Mouse (Mus musculus) lung, embryonic 15.5 days (tissue): ENCODE measurements around the gene Zcchc4. TPM values are rescaled to one million over a fixed set of nuclear protein-coding genes. Genes with fewer than 3 reads are reported as not detected.

ENCODE experiments used
- ATAC-seq: fragments of 200-750 bp; cut with Nextera tagmentation; 2 replicates; pipeline ENCODE4 v1.8.0; 2017; ENCODE audit warnings: moderate number of reproducible peaks, borderline replicate concordance; ENCODE audit not compliant: low FRiP score, low TSS enrichment; ENCODE audit errors: extremely low read depth
- H3K27ac ChIP-seq: fragments of 300-500 bp; sonication (generic); 2 replicates; pipeline ENCODE4 v1.5.1; 2015; ENCODE audit warnings: moderate library complexity, mild to moderate bottlenecking, inconsistent platforms
- H3K27me3 ChIP-seq: fragments of 300-500 bp; sonication (generic); 2 replicates; pipeline ENCODE4 v1.6.1; 2015; ENCODE audit warnings: inconsistent platforms
- H3K36me3 ChIP-seq: fragments of 300-500 bp; sonication (generic); 2 replicates; pipeline ENCODE4 v1.6.1; 2015; ENCODE audit warnings: inconsistent platforms
- H3K4me1 ChIP-seq: fragments of 300-500 bp; sonication (generic); 2 replicates; pipeline ENCODE4 v1.6.1; 2015; ENCODE audit warnings: inconsistent platforms
- H3K4me2 ChIP-seq: fragments of 300-500 bp; sonication (generic); 2 replicates; pipeline ENCODE4 v1.6.1; 2015; ENCODE audit warnings: inconsistent platforms, mild to moderate bottlenecking, moderate library complexity
- H3K4me3 ChIP-seq: fragments of 300-500 bp; sonication (generic); 2 replicates; pipeline ENCODE4 v1.5.1; 2015; ENCODE audit warnings: mild to moderate bottlenecking, inconsistent platforms
- H3K9ac ChIP-seq: fragments of 300-500 bp; sonication (generic); 2 replicates; pipeline ENCODE4 v1.6.1; 2015; ENCODE audit warnings: inconsistent platforms
- H3K9me3 ChIP-seq: fragments of 300-500 bp; sonication (generic); 2 replicates; pipeline ENCODE4 v1.6.1; 2016; ENCODE audit warnings: inconsistent platforms
- WGBS: fragments of 180-500 bp; shearing (Covaris S2); methylation state at CpG from one replicate; pipeline ENCODE4 v1.1.7; 2015; 5-methylcytosine and 5-hydroxymethylcytosine counted together
- polyA plus RNA-seq: library from polyadenylated mRNA; unstranded; fragments of >200 nt; fragmentation: Nextera tagmentation; extraction: Ambion mirVana; gene quantifications from 2 replicates; pipeline ENCODE4 v1.2.1, GENCODE M21; 2015

The Zcchc4 gene
- polyA plus RNA-seq, 1 experiment from 2014 or later = 15.3 TPM

DNA sequence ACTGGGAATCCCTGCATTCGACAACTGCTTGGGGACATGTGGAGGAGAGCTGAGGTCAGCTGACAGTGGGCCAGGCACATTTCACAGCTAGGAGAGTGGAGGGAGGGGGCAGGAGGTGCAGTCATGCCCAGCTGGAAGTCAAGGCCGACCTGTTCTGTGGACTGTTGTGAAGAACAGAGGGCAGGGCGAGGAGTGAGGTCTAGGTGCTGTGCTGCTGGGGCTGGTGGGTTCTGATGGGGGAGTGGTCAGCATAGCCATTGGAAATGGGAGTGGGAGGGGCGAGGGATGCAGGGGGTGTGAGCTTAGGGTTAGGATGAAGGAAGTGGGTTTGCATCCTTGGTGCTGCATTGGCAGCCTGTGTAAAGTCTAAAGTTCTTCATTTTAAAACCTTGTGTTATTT lies 30.6 kb downstream of the Zcchc4 start:
- no peak overlapping the region for H3K9ac ChIP-seq
- 68% methylated on average over 4 of the region's 4 CpGs for WGBS
- H3K27ac ChIP-seq = no peak overlapping the region
- peaks cover 14% of the 10 kb centered on the region; the same call in 1 of the 2 replicates for H3K36me3 ChIP-seq
- no peak overlapping the region for H3K4me2 ChIP-seq
- no peak for ATAC-seq
- H3K27me3 ChIP-seq = no peaks in the 10 kb centered on the region
- H3K4me3 ChIP-seq = no peak overlapping the region
- H3K9me3 ChIP-seq = no peaks in the 10 kb centered on the region
- no peaks in the 10 kb centered on the region for H3K4me1 ChIP-seq

GRCm38 (mm10) chr5:52806349-52806748 lies 31.1 kb downstream of the Zcchc4 start:
- Histone ChIP-seq H3K4me2 (no peak overlapping the region), H3K36me3 (peaks cover 14% of the 10 kb centered on the region; the same call in 1 of the 2 replicates), H3K9me3 (no peaks in the 10 kb centered on the region), H3K27me3 (no peaks in the 10 kb centered on the region), H3K4me1 (no peaks in the 10 kb centered on the region), H3K4me3 (no peak overlapping the region), H3K27ac (no peak overlapping the region), H3K9ac (no peak overlapping the region)
- no peak for ATAC-seq
- 69% methylated on average over 8 of the region's 8 CpGs for WGBS

DNA sequence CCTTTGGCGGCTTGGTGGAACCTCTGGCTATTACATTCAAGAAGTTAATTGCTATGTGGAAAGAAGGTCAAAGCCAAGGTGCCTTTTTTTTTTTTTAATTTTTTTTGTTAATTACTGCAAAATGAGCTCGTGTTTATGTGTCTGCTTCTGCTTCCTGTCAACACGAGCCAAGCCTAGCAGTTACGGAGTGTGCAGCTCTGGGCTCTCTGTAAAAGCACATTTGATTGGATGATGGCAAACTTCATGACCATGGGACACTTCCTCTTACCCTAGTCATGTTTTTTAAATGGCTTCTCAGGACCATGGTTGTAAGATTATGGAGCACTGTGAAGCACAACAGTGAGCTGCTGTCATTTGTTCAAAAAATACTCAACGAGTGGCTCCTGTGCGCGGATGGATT lies 31.8 kb downstream of the Zcchc4 start:
- 86% methylated on average over 7 of the region's 7 CpGs for WGBS

DNA sequence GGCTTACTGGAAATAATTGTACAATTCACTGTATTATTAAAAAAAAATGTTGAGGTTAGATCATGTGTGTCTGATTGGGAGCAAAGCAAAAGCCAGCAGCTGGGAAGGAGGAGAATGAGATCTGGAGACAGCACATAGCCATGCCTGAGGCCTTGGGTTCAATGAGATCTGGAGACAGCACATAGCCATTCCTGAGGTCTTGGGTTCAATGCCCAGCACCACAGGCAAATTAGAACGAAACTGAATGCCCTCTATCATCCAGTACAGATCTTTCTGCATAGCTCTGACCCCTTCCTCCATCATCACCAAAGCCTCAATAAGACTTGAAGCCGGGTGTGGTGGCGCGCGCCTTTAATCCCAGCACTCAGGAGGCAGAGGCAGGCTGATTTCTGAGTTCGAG lies 35.2 kb downstream of the Zcchc4 start:
- Histone ChIP-seq H3K4me3 (no peak overlapping the region), H3K9me3 (no peaks in the 10 kb centered on the region), H3K9ac (no peak overlapping the region), H3K4me2 (no peak overlapping the region), H3K27me3 (no peaks in the 10 kb centered on the region), H3K27ac (no peak overlapping the region), H3K36me3 (peaks cover 9% of the 10 kb centered on the region), H3K4me1 (no peaks in the 10 kb centered on the region)
- ATAC-seq = no peak
- 92% methylated on average over 6 of the region's 6 CpGs for WGBS

More for the DNA sequence above, 31.8 kb downstream of the Zcchc4 start:
- Histone ChIP-seq H3K27me3 (no peaks in the 10 kb centered on the region), H3K9me3 (no peaks in the 10 kb centered on the region), H3K4me2 (no peak overlapping the region), H3K4me3 (no peak overlapping the region), H3K4me1 (no peaks in the 10 kb centered on the region), H3K27ac (no peak overlapping the region), H3K9ac (no peak overlapping the region), H3K36me3 (peaks cover 14% of the 10 kb centered on the region; the same call in 1 of the 2 replicates)
- ATAC-seq = no peak

DNA sequence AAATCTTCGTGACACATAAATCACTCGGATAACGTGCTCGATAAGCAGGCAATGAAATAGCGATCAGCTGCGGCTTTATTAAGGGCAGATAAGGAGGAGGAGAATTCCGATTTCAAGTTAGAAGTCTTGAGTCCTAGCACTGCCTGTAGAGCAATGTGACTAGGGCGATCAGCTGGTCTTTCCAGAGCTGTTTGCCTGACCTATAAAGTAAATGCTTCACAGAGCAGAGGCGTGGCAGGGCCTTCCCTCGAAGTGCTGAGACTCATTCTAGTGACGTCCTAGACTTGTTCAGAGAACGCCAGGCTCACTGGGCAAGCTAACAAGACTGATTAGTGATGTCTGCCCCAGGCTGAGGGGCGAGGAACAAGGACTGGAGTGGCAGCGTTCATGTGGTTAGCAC lies 35.8 kb downstream of the Zcchc4 start:
- Histone ChIP-seq H3K4me3 (no peak overlapping the region), H3K27me3 (no peaks in the 10 kb centered on the region), H3K36me3 (peaks cover 9% of the 10 kb centered on the region), H3K4me1 (no peaks in the 10 kb centered on the region), H3K4me2 (no peak overlapping the region), H3K27ac (no peak overlapping the region), H3K9me3 (no peaks in the 10 kb centered on the region), H3K9ac (no peak overlapping the region)
- ATAC-seq = no peak
- WGBS = 85% methylated on average over 14 of the region's 14 CpGs

DNA sequence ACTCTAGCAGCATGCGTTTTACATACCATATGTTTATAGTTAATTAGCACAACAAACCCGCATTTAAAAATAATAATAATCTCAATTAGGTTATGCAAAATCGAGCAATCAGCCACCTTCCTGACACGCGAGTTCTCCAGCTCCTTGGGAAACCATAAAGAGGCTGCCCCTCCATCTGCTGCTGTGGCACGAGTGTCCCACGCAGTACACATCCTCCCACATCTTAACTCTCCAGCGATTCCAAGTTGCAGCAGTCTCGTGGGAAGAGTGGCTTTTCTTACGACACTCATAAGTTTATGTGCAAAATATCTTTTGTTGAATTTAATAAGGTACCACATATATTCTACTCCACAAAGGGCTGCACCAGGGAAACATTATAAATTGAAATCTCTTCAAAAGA lies 37.2 kb downstream of the Zcchc4 start:
- H3K4me2 ChIP-seq = no peak overlapping the region
- no peaks in the 10 kb centered on the region for H3K9me3 ChIP-seq
- H3K4me1 ChIP-seq = no peaks in the 10 kb centered on the region
- H3K27ac ChIP-seq = no peak overlapping the region
- no peaks in the 10 kb centered on the region for H3K27me3 ChIP-seq
- no peak for ATAC-seq
- H3K4me3 ChIP-seq = no peak overlapping the region
- 90% methylated on average over 10 of the region's 10 CpGs for WGBS
- H3K9ac ChIP-seq = no peak overlapping the region
- peaks cover 9% of the 10 kb centered on the region for H3K36me3 ChIP-seq

DNA sequence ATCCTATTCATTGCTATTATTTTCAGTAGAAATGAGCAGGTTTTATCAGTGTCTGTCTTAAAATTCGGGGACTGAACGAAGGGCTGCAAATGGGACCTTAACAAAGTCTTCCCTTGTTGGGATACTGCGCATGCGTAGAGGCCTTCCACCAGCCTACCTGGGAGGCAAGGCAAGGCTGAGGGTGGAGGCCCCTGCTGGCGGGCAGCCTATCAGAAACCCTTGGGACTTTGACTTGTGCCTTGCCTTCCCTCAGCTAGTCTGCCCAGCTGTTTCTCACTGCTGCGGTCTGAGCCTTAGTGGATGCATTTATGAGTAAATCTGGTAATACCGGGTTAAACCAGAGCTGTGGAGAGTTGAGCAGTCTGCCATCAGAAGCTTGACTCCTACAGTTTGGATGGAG lies 38.1 kb downstream of the Zcchc4 start:
- Histone ChIP-seq H3K9me3 (no peaks in the 10 kb centered on the region), H3K36me3 (peaks cover 9% of the 10 kb centered on the region), H3K4me2 (no peak overlapping the region), H3K27ac (no peak overlapping the region), H3K4me1 (no peaks in the 10 kb centered on the region), H3K27me3 (no peaks in the 10 kb centered on the region), H3K4me3 (no peak overlapping the region), H3K9ac (no peak overlapping the region)
- ATAC-seq = no peak
- 93% methylated on average over 7 of the region's 7 CpGs for WGBS

DNA sequence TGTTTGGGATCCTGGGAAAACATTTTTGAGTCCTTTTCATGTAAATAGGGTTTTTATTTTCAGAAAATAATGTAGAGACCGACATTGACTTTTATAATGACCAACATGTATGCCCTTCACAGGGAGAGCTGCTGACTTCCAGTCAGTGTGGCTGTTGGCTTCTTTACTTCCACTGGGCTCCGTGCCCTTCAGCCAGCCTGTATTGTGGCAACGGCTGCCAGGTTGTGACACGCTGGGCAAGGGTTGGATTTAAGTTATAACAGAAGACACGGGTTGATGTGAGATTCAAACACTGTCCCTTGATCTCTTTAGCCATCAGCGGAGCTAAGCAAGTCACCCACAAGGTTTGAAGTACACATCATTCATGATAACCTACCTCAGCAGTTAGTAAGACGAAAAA lies 43.5 kb downstream of the Zcchc4 start:
- peaks cover 5% of the 10 kb centered on the region; the same call in 1 of the 2 replicates for H3K36me3 ChIP-seq
- no peaks in the 10 kb centered on the region for H3K27me3 ChIP-seq
- H3K4me2 ChIP-seq = no peak overlapping the region
- no peak overlapping the region for H3K9ac ChIP-seq
- no peaks in the 10 kb centered on the region for H3K4me1 ChIP-seq
- WGBS = 89% methylated on average over 7 of the region's 7 CpGs
- H3K4me3 ChIP-seq = no peak overlapping the region
- no peaks in the 10 kb centered on the region for H3K9me3 ChIP-seq
- ATAC-seq = no peak
- H3K27ac ChIP-seq = no peak overlapping the region

- no peak for ATAC-seq
- Histone ChIP-seq H3K9ac (no peak overlapping the region), H3K36me3 (peaks cover 12% of the 10 kb centered on the region; the same call in 1 of the 2 replicates), H3K9me3 (no peaks in the 10 kb centered on the region), H3K4me2 (no peak overlapping the region), H3K4me1 (no peaks in the 10 kb centered on the region), H3K27ac (no peak overlapping the region), H3K4me3 (no peak overlapping the region), H3K27me3 (no peaks in the 10 kb centered on the region)
- WGBS = 19% methylated on average over 3 of the region's 3 CpGs
Observed at GRCm38 (mm10) chr5:52821691-52822090, 46.5 kb downstream of the Zcchc4 start.

- Histone ChIP-seq H3K36me3 (peaks cover 10% of the 10 kb centered on the region; the same call in 1 of the 2 replicates), H3K4me1 (peaks cover 3% of the 10 kb centered on the region), H3K27ac (no peak overlapping the region), H3K4me3 (no peak overlapping the region), H3K9ac (no peak overlapping the region), H3K4me2 (no peak overlapping the region), H3K27me3 (no peaks in the 10 kb centered on the region), H3K9me3 (no peaks in the 10 kb centered on the region)
- 57% methylated on average over 4 of the region's 4 CpGs for WGBS
- no peak for ATAC-seq
Observed at GRCm38 (mm10) chr5:52827923-52828322, 52.7 kb downstream of the Zcchc4 start.

DNA sequence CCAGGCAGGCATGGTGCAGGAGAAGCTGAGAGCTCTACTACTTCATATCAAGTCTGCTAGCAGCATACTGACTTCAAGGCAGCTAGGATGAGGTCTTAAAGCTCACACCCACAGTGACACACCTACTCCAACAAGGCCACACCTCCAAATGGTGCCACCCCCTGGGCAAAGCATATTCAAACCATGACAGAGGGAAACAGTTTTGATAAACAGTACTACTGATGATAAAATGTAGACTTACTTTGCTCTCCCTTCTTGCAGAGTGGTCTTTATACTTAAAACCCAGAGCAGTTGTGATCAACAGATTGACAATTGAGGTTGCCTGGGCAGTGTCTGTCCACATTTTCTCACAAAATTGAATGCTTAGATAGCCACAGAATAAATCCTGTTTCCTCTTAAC lies 57.8 kb downstream of the Zcchc4 start:
- Histone ChIP-seq H3K27me3 (no peaks in the 10 kb centered on the region), H3K36me3 (peaks cover 14% of the 10 kb centered on the region; the same call in 1 of the 2 replicates), H3K4me1 (peaks cover 19% of the 10 kb centered on the region), H3K4me3 (peak overlapping the region; percentile 83), H3K27ac (peak overlapping the region; percentile 83), H3K4me2 (peak overlapping the region; percentile 52), H3K9me3 (no peaks in the 10 kb centered on the region), H3K9ac (0 out of 2 replicates have a peak overlapping the region, but pooled peaks have one; percentile 23)
- ATAC-seq = no peak

DNA sequence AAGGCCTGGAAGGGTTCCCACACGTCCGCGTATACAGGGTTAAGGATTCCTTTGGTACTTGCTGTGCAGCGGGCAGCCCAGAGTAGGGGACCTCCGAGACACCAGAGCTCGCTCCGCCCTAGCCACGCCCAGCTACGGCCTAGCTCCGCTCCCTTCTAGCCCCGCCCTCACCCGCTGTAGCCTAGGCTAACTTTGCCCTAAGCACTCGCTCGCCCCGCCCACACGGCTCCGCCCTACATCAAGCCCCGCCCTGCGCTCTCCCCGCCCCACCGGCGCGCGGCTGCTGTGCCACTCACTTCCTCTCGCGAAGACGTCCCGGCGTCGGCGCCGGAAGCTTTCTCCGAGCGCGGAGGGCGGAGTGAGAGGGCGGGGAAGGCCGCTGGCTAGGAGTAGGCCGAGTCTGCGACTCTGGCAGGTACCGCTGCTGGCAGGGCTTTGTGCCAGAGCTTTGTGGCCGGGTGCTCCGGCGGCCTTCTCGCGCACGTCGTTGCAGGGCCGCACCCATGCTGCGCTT lies 58.6 kb downstream of the Zcchc4 start, which contains the start of gene Anapc4:
Gene Anapc4 (plus strand): TSS at position 252 of the 514 bp plus-strand sequence.
- peak within 1 kb of the TSS; percentile 96 for H3K9ac ChIP-seq
- H3K4me2 ChIP-seq = peak within 1 kb of the TSS; percentile 58
- H3K36me3 ChIP-seq = peaks cover 22% of the 10 kb centered on the region; the same call in 1 of the 2 replicates
- peaks cover 19% of the 10 kb centered on the region for H3K4me1 ChIP-seq
- H3K4me3 ChIP-seq = peak within 1 kb of the TSS; percentile 83
- ATAC-seq = peak; percentile 100
- WGBS = under 1% methylated on average over 50 of the region's 50 CpGs
- no peaks in the 10 kb centered on the region for H3K9me3 ChIP-seq
- H3K27me3 ChIP-seq = no peaks in the 10 kb centered on the region
- H3K27ac ChIP-seq = peak within 1 kb of the TSS; percentile 92
